Mouse (Mus musculus) ES-E14 (cell line): ENCODE measurements around the gene Cyfip2.

ENCODE experiments used
- CHD2 ChIP-seq: IDR thresholded peaks from 2 replicates; pipeline ENCODE4 v1.6.1; 2014; ENCODE audit warnings: mild to moderate bottlenecking, low read depth, low read length, inconsistent platforms
- ZC3H11A ChIP-seq: IDR thresholded peaks from 2 replicates; pipeline ENCODE4 v1.6.1; 2012; ENCODE audit warnings: low read depth, mild to moderate bottlenecking, inconsistent platforms, low read length, borderline replicate concordance
- ZNF384 ChIP-seq: IDR thresholded peaks from 2 replicates; pipeline ENCODE4 v1.6.1; 2012; ENCODE audit warnings: low read depth, low read length, inconsistent platforms

DNA sequence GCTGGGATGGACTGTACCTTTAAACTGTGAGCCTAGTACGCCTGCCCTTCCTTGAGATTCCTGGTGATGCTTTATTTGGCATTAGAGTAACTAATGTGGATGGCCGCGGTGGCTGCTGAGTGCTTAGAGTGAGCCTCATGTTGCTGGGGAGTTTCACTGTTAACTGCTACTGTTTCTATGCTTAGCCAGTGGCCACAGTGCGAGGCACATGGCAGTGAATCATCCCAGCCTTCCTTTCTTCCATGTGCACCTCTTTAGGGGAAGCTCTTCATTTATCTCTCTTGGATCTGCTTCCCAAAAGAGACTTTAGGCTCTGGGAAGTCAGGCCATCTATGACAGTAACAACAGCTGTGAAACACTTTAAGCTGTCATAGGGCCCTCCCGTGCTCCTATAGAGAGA, 30.0 kb downstream of the Cyfip2 start:
- TF ChIP-seq CHD2 (no peak), ZNF384 (no peak), ZC3H11A (no peak)
